Mouse (Mus musculus) lung, postnatal 0 days (tissue): ENCODE measurements around the gene Car10.

Experiments
- CTCF ChIP-seq: IDR thresholded peaks from 2 replicates; pipeline ENCODE4 v1.5.1; 2016; ENCODE audit warnings: antibody characterized with exemption, mild to moderate bottlenecking
- EP300 ChIP-seq: IDR thresholded peaks from 2 replicates; pipeline ENCODE4 v1.6.1; 2016; ENCODE audit warnings: antibody characterized with exemption, mild to moderate bottlenecking, control low read depth

GRCm38 (mm10) chr11:93509527-93510235 is 411.9 kb downstream of the Car10 start:
- no peak for TF ChIP-seq CTCF
- TF ChIP-seq EP300, result no peak
